Mouse (Mus musculus): ENCODE data around the gene Olfr1306. TPM values are rescaled to one million over a fixed set of nuclear protein-coding genes. Genes with fewer than 3 reads are reported as not detected.

Olfr1306 gene
- polyA plus RNA-seq (2015; fragmentation: Nextera tagmentation; extraction: Ambion mirVana), result not detected in 2 replicates

DNA sequence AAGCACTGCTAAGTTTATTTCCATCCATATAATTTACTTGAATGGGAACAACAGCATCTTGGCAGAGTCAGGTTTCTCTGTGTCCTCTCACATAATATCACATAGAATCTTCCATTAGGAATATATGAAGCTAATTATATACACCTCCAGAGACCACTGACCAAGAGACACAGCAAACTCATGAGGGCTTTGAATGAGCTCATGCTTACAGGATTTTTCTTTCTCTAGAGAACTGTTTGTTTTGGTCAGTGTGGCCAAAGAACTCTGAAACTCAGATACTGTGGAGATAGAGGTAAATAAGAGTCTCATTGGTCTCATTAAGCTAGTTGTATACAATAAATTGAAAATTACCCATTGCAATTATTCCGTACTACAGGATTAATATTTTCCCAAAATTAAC lies at the start of gene Olfr1306:
TSS of gene Olfr1306 (minus strand) at position 101 of the 400 bp plus-strand sequence.
- no peaks in the 10 kb centered on the region for H3K27me3 ChIP-seq (ENCODE audit: control insufficient read depth, insufficient read depth, low read length)
- H3K9me3 ChIP-seq (replicated peaks; ENCODE audit: control insufficient read depth, low read length), result no peaks in the 10 kb centered on the region
- WGBS, result 72% methylated on average over 1 of the region's 1 CpGs
- ATAC-seq (replicated peaks; ENCODE audit: extremely low read depth, insufficient read depth, low FRiP score), result no peak
- H3K9ac ChIP-seq (ENCODE audit: low read length), result no peak within 1 kb of the TSS
- no peaks in the 10 kb centered on the region for H3K4me1 ChIP-seq (ENCODE audit: control insufficient read depth, insufficient read depth, low read length)
- H3K36me3 ChIP-seq (ENCODE audit: control insufficient read depth, insufficient read depth), result no peaks in the 10 kb centered on the region
- no peak within 1 kb of the TSS for H3K4me2 ChIP-seq (ENCODE audit: low read depth, low read length)
- no peak within 1 kb of the TSS for H3K4me3 ChIP-seq (ENCODE audit: low read length)
- no peak within 1 kb of the TSS for H3K27ac ChIP-seq (ENCODE audit: low read length)

DNA sequence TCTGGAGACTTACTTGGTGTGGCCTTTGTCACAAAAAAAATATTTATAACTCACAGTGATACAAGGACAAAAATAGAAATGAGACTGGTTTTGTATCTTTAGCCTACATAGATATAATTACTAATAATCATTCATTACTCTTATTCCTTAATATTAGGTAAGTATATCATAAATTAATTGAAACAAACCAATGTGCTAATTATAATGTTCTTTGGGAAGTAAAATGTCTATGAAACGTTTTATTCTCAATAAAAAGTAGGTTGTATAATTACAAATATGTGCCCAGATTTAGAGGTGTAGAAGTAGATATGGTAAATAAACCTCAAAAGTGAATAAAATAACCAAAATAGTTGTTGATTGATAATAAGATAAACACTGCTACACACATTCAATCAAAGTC lies 48.8 kb upstream of the Olfr1306 start, which contains the start of gene Olfr1308:
TSS of gene Olfr1308 (minus strand) at position 101 of the 400 bp plus-strand sequence.
- Histone ChIP-seq H3K36me3 (ENCODE audit: control insufficient read depth, insufficient read depth) (no peaks in the 10 kb centered on the region), H3K4me2 (ENCODE audit: low read depth, low read length) (no peak within 1 kb of the TSS), H3K9me3 (replicated peaks; ENCODE audit: control insufficient read depth, low read length) (no peaks in the 10 kb centered on the region), H3K4me3 (ENCODE audit: low read length) (no peak within 1 kb of the TSS), H3K27ac (ENCODE audit: low read length) (no peak within 1 kb of the TSS), H3K27me3 (ENCODE audit: control insufficient read depth, insufficient read depth, low read length) (no peaks in the 10 kb centered on the region), H3K9ac (ENCODE audit: low read length) (no peak within 1 kb of the TSS), H3K4me1 (ENCODE audit: control insufficient read depth, insufficient read depth, low read length) (no peaks in the 10 kb centered on the region)
- ATAC-seq (replicated peaks; ENCODE audit: extremely low read depth, insufficient read depth, low FRiP score), result no peak
- 29% methylated on average over 1 of the region's 1 CpGs for WGBS

DNA sequence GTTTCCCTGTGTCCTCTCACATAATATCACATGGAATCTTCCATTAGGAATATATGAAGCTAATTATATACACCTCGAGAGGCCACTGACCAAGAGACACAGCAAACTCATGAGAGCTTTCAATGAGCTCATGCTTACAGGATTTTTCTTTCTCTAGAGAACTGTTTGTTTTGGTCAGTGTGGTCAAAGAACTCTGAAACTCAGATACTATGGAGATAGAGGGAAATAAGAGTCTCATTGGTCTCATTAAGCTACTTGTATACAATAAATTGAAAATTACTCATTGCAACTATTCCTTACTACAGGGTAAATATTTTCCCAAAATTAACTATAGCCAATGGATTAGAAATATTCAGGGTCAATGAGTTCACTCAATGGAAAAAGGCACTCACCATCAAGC lies 33.3 kb upstream of the Olfr1306 start, which contains the start of gene Olfr1307:
TSS of gene Olfr1307 (minus strand) at position 101 of the 400 bp plus-strand sequence.
- ATAC-seq (replicated peaks; ENCODE audit: extremely low read depth, insufficient read depth, low FRiP score), result no peak
- 59% methylated on average over 1 of the region's 1 CpGs for WGBS
- no peak within 1 kb of the TSS for H3K27ac ChIP-seq (ENCODE audit: low read length)
- no peaks in the 10 kb centered on the region for H3K36me3 ChIP-seq (ENCODE audit: control insufficient read depth, insufficient read depth)
- H3K4me3 ChIP-seq (ENCODE audit: low read length), result no peak within 1 kb of the TSS
- no peaks in the 10 kb centered on the region for H3K4me1 ChIP-seq (ENCODE audit: control insufficient read depth, insufficient read depth, low read length)
- no peak within 1 kb of the TSS for H3K4me2 ChIP-seq (ENCODE audit: low read depth, low read length)
- H3K27me3 ChIP-seq (ENCODE audit: control insufficient read depth, insufficient read depth, low read length), result no peaks in the 10 kb centered on the region
- no peak within 1 kb of the TSS for H3K9ac ChIP-seq (ENCODE audit: low read length)
- no peaks in the 10 kb centered on the region for H3K9me3 ChIP-seq (replicated peaks; ENCODE audit: control insufficient read depth, low read length)

DNA sequence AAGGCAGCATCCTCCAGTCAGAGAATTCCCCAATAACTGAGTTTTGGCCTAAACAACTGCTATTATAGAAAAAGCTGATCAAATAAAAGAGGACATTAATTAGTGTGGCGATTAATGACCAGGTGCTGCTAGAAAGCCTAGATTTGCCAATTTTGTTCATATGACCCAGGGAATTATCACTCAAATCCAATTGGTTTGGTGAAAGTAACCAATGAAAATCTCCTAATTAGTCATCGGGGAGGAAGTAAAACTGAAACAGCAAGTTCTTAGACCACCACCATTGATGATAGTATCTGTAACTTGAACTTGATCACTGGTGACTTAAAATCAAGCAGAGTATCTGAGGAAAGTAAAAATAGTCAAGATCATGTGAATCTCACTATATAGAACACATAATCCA lies 39.0 kb downstream of the Olfr1306 start, which contains the start of gene Olfr1305:
TSS of gene Olfr1305 (minus strand) at position 101 of the 400 bp plus-strand sequence.
- H3K9ac ChIP-seq (ENCODE audit: low read length), result no peak within 1 kb of the TSS
- H3K4me1 ChIP-seq (ENCODE audit: control insufficient read depth, insufficient read depth, low read length), result no peaks in the 10 kb centered on the region
- H3K27ac ChIP-seq (ENCODE audit: low read length), result no peak within 1 kb of the TSS
- no peak within 1 kb of the TSS for H3K4me3 ChIP-seq (ENCODE audit: low read length)
- no peaks in the 10 kb centered on the region for H3K27me3 ChIP-seq (ENCODE audit: control insufficient read depth, insufficient read depth, low read length)
- no peak for ATAC-seq (replicated peaks; ENCODE audit: extremely low read depth, insufficient read depth, low FRiP score)
- no peaks in the 10 kb centered on the region for H3K9me3 ChIP-seq (replicated peaks; ENCODE audit: control insufficient read depth, low read length)
- 83% methylated on average over 2 of the region's 2 CpGs for WGBS
- H3K36me3 ChIP-seq (ENCODE audit: control insufficient read depth, insufficient read depth), result no peaks in the 10 kb centered on the region
- no peak within 1 kb of the TSS for H3K4me2 ChIP-seq (ENCODE audit: low read depth, low read length)

Other genes starting within 250 kb of the Olfr1306 start
- not detected in 2 replicates for gene Olfr1301, start 165.3 kb downstream of the Olfr1306 start, polyA plus RNA-seq (2015; fragmentation: Nextera tagmentation; extraction: Ambion mirVana)
- gene Olfr1302, start 138.8 kb downstream of the Olfr1306 start, polyA plus RNA-seq (2015; fragmentation: Nextera tagmentation; extraction: Ambion mirVana), result not detected in 2 replicates
- gene Olfr1303, start 95.9 kb downstream of the Olfr1306 start, polyA plus RNA-seq (2015; fragmentation: Nextera tagmentation; extraction: Ambion mirVana), result not detected in 2 replicates
- gene Olfr1305, start 39.1 kb downstream of the Olfr1306 start, polyA plus RNA-seq (2015; fragmentation: Nextera tagmentation; extraction: Ambion mirVana), result not detected in 2 replicates
- gene Olfr1307, start 33.2 kb upstream of the Olfr1306 start, polyA plus RNA-seq (2015; fragmentation: Nextera tagmentation; extraction: Ambion mirVana), result not detected in 2 replicates
- gene Olfr1308, start 48.7 kb upstream of the Olfr1306 start, polyA plus RNA-seq (2015; fragmentation: Nextera tagmentation; extraction: Ambion mirVana), result not detected in 2 replicates
- gene Olfr1309, start 74.0 kb upstream of the Olfr1306 start, polyA plus RNA-seq (2015; fragmentation: Nextera tagmentation; extraction: Ambion mirVana), result not detected in 2 replicates
- not detected in 2 replicates for gene Olfr1310, start 96.4 kb upstream of the Olfr1306 start, polyA plus RNA-seq (2015; fragmentation: Nextera tagmentation; extraction: Ambion mirVana)
- not detected in 2 replicates for gene Olfr1311, start 108.1 kb upstream of the Olfr1306 start, polyA plus RNA-seq (2015; fragmentation: Nextera tagmentation; extraction: Ambion mirVana)
- gene Olfr1312, start 134.0 kb upstream of the Olfr1306 start, polyA plus RNA-seq (2015; fragmentation: Nextera tagmentation; extraction: Ambion mirVana), result not detected in 2 replicates
- gene Olfr1313, start 161.6 kb upstream of the Olfr1306 start, polyA plus RNA-seq (2015; fragmentation: Nextera tagmentation; extraction: Ambion mirVana), result not detected in 2 replicates
- gene Olfr1314, start 180.5 kb upstream of the Olfr1306 start, polyA plus RNA-seq (2015; fragmentation: Nextera tagmentation; extraction: Ambion mirVana), result not detected in 2 replicates
- gene Olfr1315-ps1, start 199.2 kb upstream of the Olfr1306 start, polyA plus RNA-seq (2015; fragmentation: Nextera tagmentation; extraction: Ambion mirVana), result not detected in 2 replicates
- gene Olfr1316, start 218.7 kb upstream of the Olfr1306 start, polyA plus RNA-seq (2015; fragmentation: Nextera tagmentation; extraction: Ambion mirVana), result not detected in 2 replicates
- not detected in 2 replicates for gene Olfr1317, start 224.1 kb upstream of the Olfr1306 start, polyA plus RNA-seq (2015; fragmentation: Nextera tagmentation; extraction: Ambion mirVana)
- gene Olfr1318, start 237.9 kb upstream of the Olfr1306 start, polyA plus RNA-seq (2015; fragmentation: Nextera tagmentation; extraction: Ambion mirVana), result not detected in 2 replicates